Mouse (Mus musculus): ENCODE results near the gene H2-DMb1.

Gene H2-DMb1

GRCm38 (mm10) chr17:34196491-34196890 is 43.6 kb downstream of the H2-DMb1 start:
- no peak for DNase-seq (ENCODE audit: low spot score)

GRCm38 (mm10) chr17:34196941-34197894 is 44.3 kb downstream of the H2-DMb1 start, which contains the start of gene Psmb8:
TSS of gene Psmb8 (plus strand) at chr17:34197721.
- peak; percentile 92 for DNase-seq (ENCODE audit: low spot score)

DNA sequence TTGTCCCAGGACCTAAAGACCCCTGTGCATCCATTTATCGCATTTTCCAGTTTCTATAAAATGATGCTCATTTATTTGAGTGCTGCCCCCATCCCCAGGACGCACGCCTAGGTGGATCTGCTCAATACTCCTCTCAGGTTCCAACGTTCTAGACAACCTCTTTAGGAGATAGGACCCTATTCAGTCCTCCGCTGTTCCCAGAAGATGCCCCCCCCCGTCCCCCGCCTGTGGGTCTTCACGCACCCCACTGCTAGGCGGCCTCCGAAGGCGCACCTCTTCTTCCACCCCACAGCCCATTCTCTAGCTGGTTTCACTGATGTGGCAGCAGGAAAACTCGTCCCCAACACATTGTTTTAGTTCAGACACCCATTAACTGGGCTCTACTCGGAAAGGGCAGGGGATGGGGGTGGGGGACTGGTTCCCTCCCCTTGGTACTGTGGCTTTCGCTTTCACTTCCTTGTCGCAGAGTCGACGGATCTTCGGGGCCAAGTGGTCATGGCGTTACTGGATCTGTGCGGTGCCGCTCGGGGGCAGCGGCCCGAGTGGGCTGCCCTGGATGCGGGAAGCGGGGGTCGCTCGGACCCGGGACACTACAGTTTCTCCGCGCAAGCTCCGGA is 45.1 kb downstream of the H2-DMb1 start:
- DNase-seq (ENCODE audit: low spot score), result peak; percentile 60

- no peak for DNase-seq (ENCODE audit: low spot score)
These were observed 45.6 kb downstream of the H2-DMb1 start for GRCm38 (mm10) chr17:34198521-34198912.

DNA sequence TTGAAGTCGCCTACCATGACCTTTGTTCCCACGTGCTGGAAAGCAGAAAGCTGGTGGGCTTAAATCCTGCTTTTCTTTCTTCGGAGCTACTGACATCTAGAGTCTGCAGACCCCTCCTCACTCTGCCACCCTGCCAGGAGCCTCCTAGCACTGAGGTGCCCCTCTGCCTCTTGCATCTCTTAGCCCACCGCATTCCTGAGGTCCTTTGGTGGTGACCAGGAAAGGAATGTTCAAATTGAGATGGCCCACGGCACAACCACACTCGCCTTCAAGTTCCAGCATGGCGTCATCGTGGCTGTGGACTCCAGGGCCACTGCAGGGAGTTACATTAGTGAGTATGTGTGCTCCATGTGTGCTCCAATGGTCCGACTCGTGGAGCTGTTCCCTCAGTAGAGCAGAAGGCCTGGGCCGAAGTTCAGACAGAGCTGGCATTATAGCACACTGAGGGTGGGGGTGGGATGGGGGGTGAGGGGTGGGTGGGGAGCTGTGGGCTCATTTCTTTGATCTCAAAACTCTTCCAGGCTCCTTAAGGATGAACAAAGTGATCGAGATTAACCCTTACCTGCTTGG is 46.3 kb downstream of the H2-DMb1 start:
- no peak for DNase-seq (ENCODE audit: low spot score)

DNA sequence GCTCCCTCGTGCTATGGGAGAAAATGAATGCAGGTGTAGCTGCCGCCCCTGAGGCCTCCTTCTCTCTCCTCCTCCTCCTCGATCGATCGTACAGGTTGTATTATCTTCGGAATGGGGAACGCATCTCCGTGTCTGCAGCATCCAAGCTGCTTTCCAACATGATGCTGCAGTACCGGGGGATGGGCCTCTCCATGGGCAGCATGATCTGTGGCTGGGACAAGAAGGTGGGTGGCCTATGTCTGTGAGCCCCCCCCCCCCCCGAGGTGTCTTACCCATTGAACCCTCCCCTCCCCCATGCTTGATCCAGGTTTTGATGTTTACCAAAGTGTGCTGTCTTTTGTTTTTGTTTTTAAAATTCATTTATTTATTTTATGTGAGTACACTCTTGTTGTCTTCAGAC is 47.2 kb downstream of the H2-DMb1 start:
- no peak for DNase-seq (ENCODE audit: low spot score)

GRCm38 (mm10) chr17:34200772-34201505 is 48.1 kb downstream of the H2-DMb1 start:
- no peak for DNase-seq (ENCODE audit: low spot score)

DNA sequence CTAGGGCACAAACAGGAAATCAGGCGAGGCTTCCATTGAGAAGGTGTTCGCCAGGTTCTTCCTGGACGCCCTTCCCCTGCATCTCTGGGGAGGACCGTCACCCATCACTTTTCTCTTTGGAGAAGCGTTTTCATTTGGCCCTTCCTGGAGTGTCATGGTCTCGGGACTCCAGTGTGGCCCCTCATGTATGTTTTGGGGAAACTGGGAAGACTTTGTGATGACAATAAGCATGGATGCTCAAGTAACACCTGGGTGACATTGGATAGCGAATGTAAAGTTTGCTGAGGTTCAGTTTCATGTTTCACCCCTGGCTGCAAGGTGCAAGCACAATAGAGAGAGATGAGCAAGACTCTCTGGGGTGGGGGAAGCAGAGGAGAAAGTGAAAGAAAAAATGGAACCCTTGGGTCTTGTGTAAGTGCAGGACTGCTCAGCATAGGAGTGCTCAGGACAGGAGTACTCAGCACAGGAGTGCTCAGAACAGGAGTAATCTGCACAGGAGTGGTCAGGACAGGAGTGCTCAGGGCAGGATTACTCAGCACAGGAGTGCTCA is 48.7 kb downstream of the H2-DMb1 start:
- no peak for DNase-seq (ENCODE audit: low spot score)

DNA sequence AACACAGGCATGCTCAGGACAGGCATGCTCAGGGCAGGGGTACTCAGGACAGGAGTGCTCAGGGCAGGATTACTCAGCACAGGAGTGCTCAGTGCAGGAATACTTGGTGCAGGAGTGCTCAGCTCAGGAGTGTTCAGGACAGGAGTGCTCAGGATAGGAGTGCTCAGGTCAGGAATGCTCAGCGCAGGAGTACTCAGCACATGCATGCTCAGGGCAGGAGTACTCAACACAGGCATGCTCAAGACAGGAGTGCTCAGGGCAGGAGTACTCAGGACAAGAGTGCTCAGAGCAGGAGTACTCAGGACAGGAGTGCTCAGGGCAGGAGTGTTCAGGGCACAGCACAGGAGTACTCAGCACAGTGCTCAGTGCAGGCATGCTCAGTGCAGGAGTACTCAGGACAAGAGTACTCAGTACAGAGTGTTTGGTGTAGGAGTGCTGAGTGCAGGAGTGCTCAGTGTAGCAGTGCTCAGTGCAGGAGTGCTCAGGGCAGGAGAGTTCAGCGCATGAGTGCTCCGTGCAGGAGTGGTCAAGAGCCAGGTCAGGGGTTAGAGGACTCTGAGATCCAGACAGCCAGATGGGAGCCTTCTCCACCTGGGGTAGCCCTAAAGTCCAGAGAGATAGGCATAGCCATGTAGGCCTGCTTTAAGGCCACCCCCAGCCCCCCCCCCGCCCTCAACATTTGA is 50.0 kb downstream of the H2-DMb1 start:
- DNase-seq (ENCODE audit: low spot score), result peak; percentile 30

DNA sequence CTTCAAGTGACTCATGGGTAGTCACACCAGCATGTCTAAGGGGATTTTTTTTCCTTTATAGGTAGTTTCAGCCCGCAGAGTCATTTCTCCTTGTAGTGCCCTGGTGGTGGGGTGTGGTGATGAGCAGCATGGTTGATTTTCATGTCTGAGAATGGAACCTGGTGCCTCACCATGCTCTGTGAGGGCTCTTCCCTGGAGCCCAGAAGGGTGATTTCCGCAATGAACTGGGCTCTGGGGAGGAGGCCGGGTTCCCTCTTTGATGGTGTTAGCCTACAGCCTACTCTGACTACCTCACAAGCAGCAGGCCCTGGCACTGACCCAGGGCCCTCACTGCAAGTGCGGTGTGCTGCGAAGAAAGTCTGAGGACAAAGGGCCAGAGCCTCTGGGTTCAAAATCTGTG is 50.6 kb downstream of the H2-DMb1 start, which contains the start of gene Tap2:
Gene Tap2 (plus strand): TSS at position 84 of the 400 bp plus-strand sequence.
- peak; percentile 41 for DNase-seq (ENCODE audit: low spot score)

DNA sequence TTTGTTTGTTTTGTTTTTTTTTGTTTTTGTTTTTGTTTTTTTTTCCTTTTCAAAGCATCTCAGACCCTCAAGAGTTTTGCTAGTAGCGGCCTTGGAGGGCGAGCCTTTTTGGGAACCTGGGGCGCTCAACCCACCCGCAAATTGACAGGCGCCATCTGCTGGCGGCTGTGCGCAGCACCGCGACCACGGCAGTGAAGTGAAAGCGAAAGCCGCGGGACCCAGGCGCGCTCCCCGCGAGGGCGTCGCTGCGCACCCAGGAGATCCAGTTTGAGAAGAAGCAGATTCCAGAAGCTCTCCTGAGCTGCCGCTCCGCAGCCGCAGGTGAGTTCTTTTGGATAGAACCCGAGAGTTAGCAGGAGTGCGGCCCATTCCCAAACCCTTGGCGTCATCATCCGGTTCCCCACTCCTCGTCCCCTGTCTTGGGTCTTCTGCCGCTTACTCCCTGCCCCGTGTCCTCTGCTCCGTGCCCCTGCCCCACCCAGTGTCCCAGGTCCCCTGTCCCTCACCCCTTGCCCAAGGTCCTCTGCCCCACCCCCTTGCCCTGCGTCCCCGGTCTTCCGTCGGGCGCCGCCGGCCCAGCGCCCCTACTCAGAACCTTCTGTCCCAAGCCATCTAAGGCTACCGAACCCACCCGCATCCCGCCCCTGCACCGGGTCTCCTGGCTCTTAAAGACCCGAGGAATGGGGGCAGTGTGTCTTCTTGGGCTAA is 51.6 kb downstream of the H2-DMb1 start:
- peak; percentile 93 for DNase-seq (ENCODE audit: low spot score)

GRCm38 (mm10) chr17:34205021-34205745 is 52.3 kb downstream of the H2-DMb1 start:
- DNase-seq (ENCODE audit: low spot score), result peak; percentile 58

DNA sequence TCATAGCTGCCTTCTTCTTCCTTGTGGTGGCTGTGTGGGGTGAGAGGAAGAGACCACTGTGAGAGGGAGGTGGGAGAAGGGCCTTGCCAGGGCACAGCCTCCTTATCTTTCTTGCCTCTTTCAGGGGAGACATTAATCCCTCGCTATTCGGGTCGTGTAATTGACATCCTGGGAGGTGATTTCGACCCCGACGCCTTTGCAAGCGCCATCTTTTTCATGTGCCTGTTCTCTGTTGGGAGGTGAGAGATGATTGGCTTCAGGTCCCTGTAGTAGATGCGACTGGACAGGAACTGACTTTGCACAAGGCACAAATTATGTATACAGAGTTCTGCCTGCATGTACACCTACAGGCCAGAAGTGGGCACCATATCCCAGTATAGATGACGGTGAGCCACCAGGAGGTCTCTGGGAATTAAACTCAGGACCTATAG is 52.9 kb downstream of the H2-DMb1 start:
- DNase-seq (ENCODE audit: low spot score), result peak; percentile 38

- peak; percentile 37 for DNase-seq (ENCODE audit: low spot score)
These were observed 53.9 kb downstream of the H2-DMb1 start for GRCm38 (mm10) chr17:34206731-34207130.

DNA sequence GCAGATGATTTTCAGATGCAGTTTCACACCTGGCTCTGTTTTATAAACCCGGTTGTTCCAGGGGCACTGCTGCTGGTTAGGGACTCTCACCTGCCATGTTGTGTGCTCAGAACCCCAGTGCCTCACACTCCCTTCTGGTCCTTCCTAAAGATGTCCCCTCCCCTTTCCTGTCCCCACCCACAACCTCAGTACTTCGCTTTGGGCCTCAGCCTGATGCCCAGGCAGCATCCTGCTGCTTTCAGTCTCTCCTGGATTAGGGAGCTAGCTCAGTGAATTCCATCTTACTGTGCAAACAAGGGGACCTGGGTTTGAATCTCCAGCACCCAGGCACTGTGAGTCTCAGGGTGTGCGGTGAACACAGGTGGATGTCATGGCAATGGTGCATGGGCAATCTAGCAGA is 54.6 kb downstream of the H2-DMb1 start:
- peak; percentile 31 for DNase-seq (ENCODE audit: low spot score)

GRCm38 (mm10) chr17:34207866-34208265 is 55.0 kb downstream of the H2-DMb1 start:
- peak; percentile 33 for DNase-seq (ENCODE audit: low spot score)

DNA sequence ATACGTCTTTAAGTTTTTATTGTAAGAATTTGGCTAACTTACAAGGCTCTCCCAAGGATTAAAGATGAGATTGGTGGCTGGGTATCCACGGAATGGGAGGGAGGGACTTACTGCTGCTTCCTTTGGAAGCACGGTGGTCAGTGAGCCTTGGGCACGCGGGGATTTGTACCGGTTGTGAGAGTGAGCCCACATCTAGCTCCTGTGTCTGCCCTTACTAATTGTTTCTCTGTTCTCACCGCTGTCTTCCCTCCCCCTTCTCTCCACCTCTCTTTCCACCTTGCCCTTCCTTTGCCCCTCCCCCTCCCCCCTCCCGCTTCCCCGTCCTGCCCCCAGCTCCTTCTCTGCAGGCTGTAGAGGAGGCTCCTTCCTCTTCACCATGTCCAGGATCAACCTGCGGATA is 55.5 kb downstream of the H2-DMb1 start:
- peak; percentile 29 for DNase-seq (ENCODE audit: low spot score)

DNA sequence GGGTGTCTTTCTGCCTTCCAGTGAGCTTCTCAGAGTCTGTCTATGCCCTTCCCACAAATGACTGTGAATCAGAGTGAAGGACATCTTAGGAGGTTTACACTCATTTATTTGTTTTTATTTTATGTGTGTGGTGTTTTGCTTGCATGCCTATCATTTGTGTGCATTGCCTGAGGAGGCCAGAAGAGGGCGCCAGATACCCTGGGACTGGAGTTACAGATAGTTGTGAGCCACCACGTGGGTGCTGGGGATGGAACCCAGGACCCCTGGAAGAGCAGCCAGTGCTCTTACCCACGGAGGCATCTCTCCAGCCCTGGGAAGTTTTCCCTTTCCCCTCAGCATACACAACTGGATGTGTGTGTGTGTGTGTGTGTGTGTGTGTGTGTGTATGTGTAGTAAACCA is 56.8 kb downstream of the H2-DMb1 start:
- DNase-seq (ENCODE audit: low spot score), result peak; percentile 58
